Mouse (Mus musculus): ENCODE data around the gene Hist1h3g. TPM values are rescaled to one million over a fixed set of nuclear protein-coding genes. Genes with fewer than 3 reads are reported as not detected.
A peak's percentile ranks its signal among the peaks of the same experiment; 100 is the strongest.

Hist1h3g gene
- total and polyA plus RNA-seq, 2 experiments from 2014 or later = 2.4 to 709 TPM

- no peak for TF ChIP-seq CTCF (IDR thresholded peaks at IDR 0.05; ENCODE audit: low read depth)
- no peak for TF ChIP-seq EP300 (IDR thresholded peaks at IDR 0.05; ENCODE audit: low read depth)
- H3K9ac ChIP-seq (replicated peaks; ENCODE audit: low read depth, low read length) = 0 out of 2 replicates have a peak overlapping the region, but pooled peaks have one; percentile 28
- ATAC-seq (ENCODE audit: insufficient read depth, low read depth) (no peak), DNase-seq (ENCODE audit: low spot score) (no peak)
- no peaks in the 10 kb centered on the region for H3K27me3 ChIP-seq (ENCODE audit: control insufficient read depth, insufficient read depth, low read length)
- no peaks in the 10 kb centered on the region for H3K36me3 ChIP-seq (replicated peaks; ENCODE audit: control insufficient read depth, insufficient read depth, low read length)
- peaks cover 14% of the 10 kb centered on the region for H3K4me1 ChIP-seq (ENCODE audit: control insufficient read depth, insufficient read depth)
- WGBS = 75% methylated on average over 5 of the region's 5 CpGs
- H3K4me3 ChIP-seq (ENCODE audit: low read depth, low read length) = no peak overlapping the region
- no peaks in the 10 kb centered on the region for H3K9me3 ChIP-seq (replicated peaks; ENCODE audit: control insufficient read depth, low read length)
- H3K27ac ChIP-seq (ENCODE audit: low read depth) = peak overlapping the region; percentile 100
- H3K4me2 ChIP-seq (ENCODE audit: low read depth, low read length) = no peak overlapping the region
These were observed 6.2 kb upstream of the Hist1h3g start for GRCm38 (mm10) chr13:23529005-23529404.

GRCm38 (mm10) chr13:23529480-23530165 lies 5.6 kb upstream of the Hist1h3g start:
- no peaks in the 10 kb centered on the region for H3K36me3 ChIP-seq (replicated peaks; ENCODE audit: control insufficient read depth, insufficient read depth, low read length)
- 24% methylated on average over 2 of the region's 2 CpGs for WGBS
- peak overlapping the region; percentile 63 for H3K4me3 ChIP-seq (ENCODE audit: low read depth, low read length)
- H3K4me1 ChIP-seq (ENCODE audit: control insufficient read depth, insufficient read depth) = peaks cover 19% of the 10 kb centered on the region
- H3K9ac ChIP-seq (replicated peaks; ENCODE audit: low read depth, low read length) = peak overlapping the region; percentile 87
- TF ChIP-seq CTCF (IDR thresholded peaks at IDR 0.05; ENCODE audit: low read depth) = no peak
- TF ChIP-seq EP300 (IDR thresholded peaks at IDR 0.05; ENCODE audit: low read depth) = no peak
- DNase-seq (ENCODE audit: low spot score) (peak; percentile 80), ATAC-seq (ENCODE audit: insufficient read depth, low read depth) (no peak)
- H3K9me3 ChIP-seq (replicated peaks; ENCODE audit: control insufficient read depth, low read length) = no peaks in the 10 kb centered on the region
- no peaks in the 10 kb centered on the region for H3K27me3 ChIP-seq (ENCODE audit: control insufficient read depth, insufficient read depth, low read length)
- peak overlapping the region; percentile 79 for H3K4me2 ChIP-seq (ENCODE audit: low read depth, low read length)
- H3K27ac ChIP-seq (ENCODE audit: low read depth) = peak overlapping the region; percentile 100

DNA sequence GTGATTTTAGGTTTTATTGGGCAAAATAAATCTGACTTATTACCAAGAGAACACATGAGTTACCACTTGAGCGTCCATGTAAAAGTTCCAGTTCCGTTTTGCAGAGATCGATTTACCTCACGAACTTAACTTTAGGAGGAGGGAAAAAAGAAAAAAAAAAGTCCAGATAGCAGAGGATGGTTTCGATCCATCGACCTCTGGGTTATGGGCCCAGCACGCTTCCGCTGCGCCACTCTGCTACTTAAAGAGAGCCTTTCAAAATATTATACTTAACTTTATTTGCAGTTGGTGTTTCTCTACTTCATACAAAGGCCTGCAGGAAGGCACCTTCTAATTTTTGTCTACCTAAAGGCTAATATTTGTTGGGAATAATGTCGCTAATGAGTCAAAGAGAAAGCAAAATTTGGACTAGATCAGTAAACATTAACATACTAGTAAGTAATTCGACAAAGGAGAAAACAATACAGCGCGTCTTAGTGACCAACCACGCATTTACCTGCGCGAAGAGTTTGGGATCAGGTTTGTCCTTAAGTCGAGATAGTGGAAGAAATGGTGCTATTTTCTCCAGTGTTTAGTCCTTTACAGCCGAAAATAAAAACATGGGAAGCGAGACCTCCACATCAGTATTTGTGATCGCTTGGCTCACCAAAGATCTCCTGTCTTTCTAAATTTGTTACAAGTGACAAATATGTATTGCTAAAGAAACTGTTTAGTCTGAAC lies 4.9 kb upstream of the Hist1h3g start:
- Histone ChIP-seq H3K4me3 (ENCODE audit: low read depth, low read length) (peak overlapping the region; percentile 63), H3K4me2 (ENCODE audit: low read depth, low read length) (peak overlapping the region; percentile 79), H3K27ac (ENCODE audit: low read depth) (peak overlapping the region; percentile 100), H3K9ac (replicated peaks; ENCODE audit: low read depth, low read length) (peak overlapping the region; percentile 87), H3K9me3 (replicated peaks; ENCODE audit: control insufficient read depth, low read length) (no peaks in the 10 kb centered on the region), H3K4me1 (ENCODE audit: control insufficient read depth, insufficient read depth) (peaks cover 20% of the 10 kb centered on the region), H3K27me3 (ENCODE audit: control insufficient read depth, insufficient read depth, low read length) (no peaks in the 10 kb centered on the region), H3K36me3 (replicated peaks; ENCODE audit: control insufficient read depth, insufficient read depth, low read length) (no peaks in the 10 kb centered on the region)
- ATAC-seq (ENCODE audit: insufficient read depth, low read depth) = no peak
- WGBS = under 1% methylated on average over 20 of the region's 20 CpGs
- peak; percentile 43 for DNase-seq (ENCODE audit: low spot score)
- no peak for TF ChIP-seq CTCF (IDR thresholded peaks at IDR 0.05; ENCODE audit: low read depth)
- no peak for TF ChIP-seq EP300 (IDR thresholded peaks at IDR 0.05; ENCODE audit: low read depth)

DNA sequence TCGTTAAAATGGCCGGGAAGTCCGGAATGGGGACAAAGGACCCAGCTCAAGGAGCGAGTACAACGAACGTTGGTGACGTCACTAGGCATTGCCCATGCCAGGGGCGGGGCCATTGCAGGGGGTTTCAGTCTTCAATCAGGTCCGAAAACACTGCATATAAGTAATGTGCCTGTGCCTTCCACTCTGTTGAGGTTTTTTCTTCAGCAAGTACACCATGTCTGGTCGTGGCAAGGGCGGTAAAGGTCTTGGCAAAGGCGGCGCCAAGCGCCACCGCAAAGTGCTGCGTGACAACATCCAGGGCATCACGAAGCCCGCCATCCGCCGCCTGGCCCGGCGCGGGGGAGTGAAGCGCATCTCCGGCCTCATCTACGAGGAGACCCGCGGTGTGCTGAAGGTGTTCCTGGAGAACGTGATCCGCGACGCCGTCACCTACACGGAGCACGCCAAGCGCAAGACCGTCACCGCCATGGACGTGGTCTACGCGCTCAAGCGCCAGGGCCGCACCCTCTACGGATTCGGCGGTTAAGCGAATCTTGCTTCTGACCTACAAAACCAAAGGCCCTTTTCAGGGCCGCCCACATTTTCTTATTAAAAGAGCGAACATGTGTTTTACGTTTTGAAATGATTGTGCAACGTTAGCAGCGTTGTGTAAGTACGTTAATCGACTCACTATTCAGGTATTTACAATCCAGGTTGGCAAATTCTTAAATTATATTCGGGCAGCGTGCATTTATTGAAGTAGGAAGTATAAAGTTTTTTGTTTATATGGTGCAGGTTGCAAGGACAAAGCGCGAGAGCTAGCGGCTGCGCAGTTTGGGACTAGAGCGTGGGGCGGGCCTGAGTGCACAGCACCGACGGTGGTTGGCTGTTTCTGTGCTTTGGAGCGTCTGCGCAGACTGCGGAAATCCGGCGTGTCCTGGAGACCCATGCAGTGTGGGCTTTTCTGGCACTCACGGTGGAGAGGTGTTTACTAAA lies 4.0 kb upstream of the Hist1h3g start, which contains the start of gene Hist1h4h:
Hist1h4h (plus strand) TSS at position 150 of the 975 bp plus-strand sequence.
- DNase-seq (ENCODE audit: low spot score) = peak; percentile 96
- ATAC-seq (ENCODE audit: insufficient read depth, low read depth) = peak; percentile 79
- WGBS = under 1% methylated on average over 55 of the region's 70 CpGs
- H3K4me2 ChIP-seq (ENCODE audit: low read depth, low read length) = peak within 1 kb of the TSS; percentile 79
- no peak for TF ChIP-seq CTCF (IDR thresholded peaks at IDR 0.05; ENCODE audit: low read depth)
- peak; percentile 87 for TF ChIP-seq EP300 (IDR thresholded peaks at IDR 0.05; ENCODE audit: low read depth)
- peak within 1 kb of the TSS; percentile 100 for H3K27ac ChIP-seq (ENCODE audit: low read depth)
- H3K4me1 ChIP-seq (ENCODE audit: control insufficient read depth, insufficient read depth) = peaks cover 20% of the 10 kb centered on the region
- H3K9ac ChIP-seq (replicated peaks; ENCODE audit: low read depth, low read length) = peak within 1 kb of the TSS; percentile 87
- no peaks in the 10 kb centered on the region for H3K9me3 ChIP-seq (replicated peaks; ENCODE audit: control insufficient read depth, low read length)
- H3K27me3 ChIP-seq (ENCODE audit: control insufficient read depth, insufficient read depth, low read length) = no peaks in the 10 kb centered on the region
- no peaks in the 10 kb centered on the region for H3K36me3 ChIP-seq (replicated peaks; ENCODE audit: control insufficient read depth, insufficient read depth, low read length)
- peak within 1 kb of the TSS; percentile 63 for H3K4me3 ChIP-seq (ENCODE audit: low read depth, low read length)
